Mouse (Mus musculus): ENCODE measurements around the gene Ppfibp1. TPM values are rescaled to one million over a fixed set of nuclear protein-coding genes. Genes with fewer than 3 reads are reported as not detected.

Ppfibp1 gene
- total RNA-seq, 1 experiment: 39.9 TPM

- H3K4me1 ChIP-seq (ENCODE audit: control insufficient read depth in 2 of 2, insufficient read depth in 2 of 2, low read length in 2 of 2, poor library complexity in 1 of 2): no peaks in the 10 kb centered on the region
- DNase-seq (ENCODE audit: low read depth, low spot score): peak; percentile 61
- in situ Hi-C loops (cut with MboI; ENCODE audit: low sequenced_read_pairs in 2 of 2, unreplicated experiment in 2 of 2): no loop called here
- H3K4me3 ChIP-seq (ENCODE audit: insufficient read depth in 1 of 2, low read depth in 1 of 2, low read length in 2 of 2, poor library complexity in 1 of 2, severe bottlenecking in 1 of 2): no peak overlapping the region
- H3K36me3 ChIP-seq (ENCODE audit: control insufficient read depth, insufficient read depth, low read length, poor library complexity, severe bottlenecking): no peaks in the 10 kb centered on the region
- no peak for TF ChIP-seq MAFK (IDR thresholded peaks at IDR 0.05; ENCODE audit: insufficient read depth, low read depth, low read length)
- no peak for TF ChIP-seq ZC3H11A (IDR thresholded peaks at IDR 0.05; ENCODE audit: borderline replicate concordance, low read depth, low read length)
- no peak for TF ChIP-seq ZNF384 (IDR thresholded peaks at IDR 0.05; ENCODE audit: low read depth, low read length)
- no peak for TF ChIP-seq CHD2 (IDR thresholded peaks at IDR 0.05; ENCODE audit: low read depth, low read length)
- TF ChIP-seq HCFC1 (IDR thresholded peaks at IDR 0.05; ENCODE audit: borderline replicate concordance, insufficient read depth, low read length): no peak
- no peak overlapping the region for H3K9ac ChIP-seq (ENCODE audit: insufficient read depth, low read depth, low read length, poor library complexity, severe bottlenecking)
- no peak overlapping the region for H3K27ac ChIP-seq (ENCODE audit: insufficient read depth, low read depth, low read length, poor library complexity, severe bottlenecking)
- H3K9me3 ChIP-seq (ENCODE audit: control insufficient read depth, insufficient read depth, low read depth, low read length): no peaks in the 10 kb centered on the region
Measured at GRCm38 (mm10) chr6:146865701-146866100, 22.6 kb upstream of the Ppfibp1 start.

- no peak for DNase-seq (ENCODE audit: low read depth, low spot score)
- Histone ChIP-seq H3K4me3 (ENCODE audit: insufficient read depth in 1 of 2, low read depth in 1 of 2, low read length in 2 of 2, poor library complexity in 1 of 2, severe bottlenecking in 1 of 2) (no peak overlapping the region), H3K4me1 (ENCODE audit: control insufficient read depth in 2 of 2, insufficient read depth in 2 of 2, low read length in 2 of 2, poor library complexity in 1 of 2) (no peaks in the 10 kb centered on the region), H3K36me3 (ENCODE audit: control insufficient read depth, insufficient read depth, low read length, poor library complexity, severe bottlenecking) (no peaks in the 10 kb centered on the region), H3K9me3 (ENCODE audit: control insufficient read depth, insufficient read depth, low read depth, low read length) (no peaks in the 10 kb centered on the region), H3K27ac (ENCODE audit: insufficient read depth, low read depth, low read length, poor library complexity, severe bottlenecking) (no peak overlapping the region), H3K9ac (ENCODE audit: insufficient read depth, low read depth, low read length, poor library complexity, severe bottlenecking) (no peak overlapping the region)
- in situ Hi-C loops (cut with MboI; ENCODE audit: low sequenced_read_pairs in 2 of 2, unreplicated experiment in 2 of 2): no loop called here
- TF ChIP-seq MAFK (IDR thresholded peaks at IDR 0.05; ENCODE audit: insufficient read depth, low read depth, low read length): no peak
- no peak for TF ChIP-seq ZC3H11A (IDR thresholded peaks at IDR 0.05; ENCODE audit: borderline replicate concordance, low read depth, low read length)
Measured at GRCm38 (mm10) chr6:146871975-146872374, 16.3 kb upstream of the Ppfibp1 start.

GRCm38 (mm10) chr6:146874415-146874814, 13.9 kb upstream of the Ppfibp1 start:
- Histone ChIP-seq H3K27ac (ENCODE audit: insufficient read depth, low read depth, low read length, poor library complexity, severe bottlenecking) (no peak overlapping the region), H3K9me3 (ENCODE audit: control insufficient read depth, insufficient read depth, low read depth, low read length) (no peaks in the 10 kb centered on the region), H3K4me1 (ENCODE audit: control insufficient read depth in 2 of 2, insufficient read depth in 2 of 2, low read length in 2 of 2, poor library complexity in 1 of 2) (no peaks in the 10 kb centered on the region), H3K4me3 (ENCODE audit: insufficient read depth in 1 of 2, low read depth in 1 of 2, low read length in 2 of 2, poor library complexity in 1 of 2, severe bottlenecking in 1 of 2) (no peak overlapping the region), H3K36me3 (ENCODE audit: control insufficient read depth, insufficient read depth, low read length, poor library complexity, severe bottlenecking) (no peaks in the 10 kb centered on the region), H3K9ac (ENCODE audit: insufficient read depth, low read depth, low read length, poor library complexity, severe bottlenecking) (no peak overlapping the region)
- in situ Hi-C loops (cut with MboI; ENCODE audit: low sequenced_read_pairs in 2 of 2, unreplicated experiment in 2 of 2): no loop called here
- no peak for TF ChIP-seq HCFC1 (IDR thresholded peaks at IDR 0.05; ENCODE audit: borderline replicate concordance, insufficient read depth, low read length)
- TF ChIP-seq CHD2 (IDR thresholded peaks at IDR 0.05; ENCODE audit: low read depth, low read length): no peak
- no peak for TF ChIP-seq MAFK (IDR thresholded peaks at IDR 0.05; ENCODE audit: insufficient read depth, low read depth, low read length)
- DNase-seq (ENCODE audit: low read depth, low spot score): no peak

- no peaks in the 10 kb centered on the region for H3K36me3 ChIP-seq (ENCODE audit: control insufficient read depth, insufficient read depth, low read length, poor library complexity, severe bottlenecking)
- no peak overlapping the region for H3K4me3 ChIP-seq (ENCODE audit: insufficient read depth in 1 of 2, low read depth in 1 of 2, low read length in 2 of 2, poor library complexity in 1 of 2, severe bottlenecking in 1 of 2)
- DNase-seq (ENCODE audit: low read depth, low spot score): no peak
- H3K9me3 ChIP-seq (ENCODE audit: control insufficient read depth, insufficient read depth, low read depth, low read length): no peaks in the 10 kb centered on the region
- in situ Hi-C loops (cut with MboI; ENCODE audit: low sequenced_read_pairs in 2 of 2, unreplicated experiment in 2 of 2): no loop called here
- H3K4me1 ChIP-seq (ENCODE audit: control insufficient read depth in 2 of 2, insufficient read depth in 2 of 2, low read length in 2 of 2, poor library complexity in 1 of 2): no peaks in the 10 kb centered on the region
- no peak overlapping the region for H3K27ac ChIP-seq (ENCODE audit: insufficient read depth, low read depth, low read length, poor library complexity, severe bottlenecking)
- no peak overlapping the region for H3K9ac ChIP-seq (ENCODE audit: insufficient read depth, low read depth, low read length, poor library complexity, severe bottlenecking)
- TF ChIP-seq MAFK (IDR thresholded peaks at IDR 0.05; ENCODE audit: insufficient read depth, low read depth, low read length) (no peak), ZNF384 (IDR thresholded peaks at IDR 0.05; ENCODE audit: low read depth, low read length) (no peak), HCFC1 (IDR thresholded peaks at IDR 0.05; ENCODE audit: borderline replicate concordance, insufficient read depth, low read length) (no peak), ZC3H11A (IDR thresholded peaks at IDR 0.05; ENCODE audit: borderline replicate concordance, low read depth, low read length) (no peak), CHD2 (IDR thresholded peaks at IDR 0.05; ENCODE audit: low read depth, low read length) (no peak)
Measured at GRCm38 (mm10) chr6:146876820-146877219, 11.5 kb upstream of the Ppfibp1 start.

- H3K9ac ChIP-seq (ENCODE audit: insufficient read depth, low read depth, low read length, poor library complexity, severe bottlenecking): no peak overlapping the region
- H3K36me3 ChIP-seq (ENCODE audit: control insufficient read depth, insufficient read depth, low read length, poor library complexity, severe bottlenecking): no peaks in the 10 kb centered on the region
- in situ Hi-C loops (cut with MboI; ENCODE audit: low sequenced_read_pairs in 2 of 2, unreplicated experiment in 2 of 2): no loop called here
- no peak for TF ChIP-seq HCFC1 (IDR thresholded peaks at IDR 0.05; ENCODE audit: borderline replicate concordance, insufficient read depth, low read length)
- TF ChIP-seq MAFK (IDR thresholded peaks at IDR 0.05; ENCODE audit: insufficient read depth, low read depth, low read length): no peak
- TF ChIP-seq CHD2 (IDR thresholded peaks at IDR 0.05; ENCODE audit: low read depth, low read length): no peak
- TF ChIP-seq ZC3H11A (IDR thresholded peaks at IDR 0.05; ENCODE audit: borderline replicate concordance, low read depth, low read length): no peak
- no peak for TF ChIP-seq ZNF384 (IDR thresholded peaks at IDR 0.05; ENCODE audit: low read depth, low read length)
- no peak overlapping the region for H3K27ac ChIP-seq (ENCODE audit: insufficient read depth, low read depth, low read length, poor library complexity, severe bottlenecking)
- H3K4me1 ChIP-seq (ENCODE audit: control insufficient read depth in 2 of 2, insufficient read depth in 2 of 2, low read length in 2 of 2, poor library complexity in 1 of 2): no peaks in the 10 kb centered on the region
- no peaks in the 10 kb centered on the region for H3K9me3 ChIP-seq (ENCODE audit: control insufficient read depth, insufficient read depth, low read depth, low read length)
- H3K4me3 ChIP-seq (ENCODE audit: insufficient read depth in 1 of 2, low read depth in 1 of 2, low read length in 2 of 2, poor library complexity in 1 of 2, severe bottlenecking in 1 of 2): no peak overlapping the region
- DNase-seq (ENCODE audit: low read depth, low spot score): no peak
Measured at GRCm38 (mm10) chr6:146877425-146878045, 10.8 kb upstream of the Ppfibp1 start.

Measured in ES-E14 (cell line).